Comparison of ENCODE assay signal across 8 mouse cellular contexts in the genomic region with DNA sequence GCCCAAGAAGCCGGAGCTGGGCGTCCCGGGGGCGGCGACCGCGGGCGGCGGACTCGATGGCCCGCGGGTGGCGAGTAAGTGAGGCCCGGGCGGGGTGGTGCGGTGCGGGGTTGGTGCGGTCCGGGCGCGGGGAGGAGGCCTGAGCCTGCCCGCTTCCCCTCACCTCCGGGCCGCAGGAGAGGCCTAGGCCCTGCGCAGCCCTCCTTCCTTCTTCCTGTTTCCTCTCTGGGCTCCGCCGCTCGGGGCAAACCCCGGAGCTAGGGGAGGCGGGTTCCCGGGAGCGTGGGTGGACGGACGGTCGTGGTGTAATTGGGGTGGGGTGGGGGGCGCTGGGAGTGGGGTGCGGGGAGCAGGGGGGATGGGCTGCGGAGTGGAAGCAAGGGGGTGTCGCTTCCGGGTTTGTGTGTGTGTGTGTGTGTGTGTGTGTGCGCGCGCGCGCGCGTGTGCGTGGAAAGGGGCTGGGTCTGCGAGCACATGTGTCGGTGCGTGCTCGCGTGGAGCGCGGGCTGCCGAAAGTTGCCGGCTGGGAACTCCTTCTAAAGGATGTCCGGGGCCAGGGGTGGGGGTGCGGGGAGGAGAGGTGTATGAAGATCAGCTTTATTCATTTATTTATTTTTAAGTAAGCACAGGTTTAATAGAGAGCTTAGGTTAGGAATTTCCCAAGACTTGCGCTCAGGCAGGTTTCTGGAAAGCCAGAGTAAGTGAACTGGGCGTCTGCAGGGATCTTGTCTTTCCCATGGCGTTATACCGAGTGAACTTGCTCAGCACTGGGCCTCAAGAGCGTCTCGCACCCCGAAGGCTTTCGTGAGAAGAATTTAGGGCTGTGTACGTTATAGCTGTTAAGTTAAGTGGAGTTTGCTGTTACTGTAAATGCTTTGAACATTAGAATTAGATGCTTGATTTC. TPM values are rescaled to one million over a fixed set of nuclear protein-coding genes. Genes with fewer than 3 reads are reported as not detected.
DNase-seq lines count a peak whose midpoint lies in the region; ATAC-seq lines count a peak whose summit lies in the region.

No protein-coding gene starts in this region.

- peak overlapping the region; percentile 77 for H3K4me2 ChIP-seq in hindbrain, embryonic 12.5 days (replicated peaks)

- under 1% methylated on average over 52 of the region's 68 CpGs for WGBS in hindbrain, embryonic 12.5 days

- peaks cover 38% of the 10 kb centered on the region for H3K4me1 ChIP-seq in hindbrain, embryonic 12.5 days

- peak overlapping the region; percentile 98 for H3K9ac ChIP-seq in hindbrain, embryonic 12.5 days

- H3K4me3 ChIP-seq in hindbrain, embryonic 12.5 days: peak overlapping the region; percentile 99

- ATAC-seq in hindbrain, embryonic 12.5 days (ENCODE audit: low FRiP score): peak; percentile 70

- peak; percentile 75 for DNase-seq in Muller cell, postnatal 12 days (ENCODE audit: inconsistent ontology term)
- peak; percentile 83 for DNase-seq in cerebellum, adult 9-11 months
- DNase-seq in frontal cortex, postnatal 14 days (ENCODE audit: low spot score in 2 of 2): peak; percentile 60 to 66
- peak; percentile 66 to 70 for DNase-seq in layer of hippocampus, postnatal 36 days
- peak; percentile 71 for DNase-seq in lung, postnatal 14 days
- DNase-seq in retina, postnatal 1 day: peak; percentile 73
- peak; percentile 90 for DNase-seq in thymus, postnatal 4 days

- peak overlapping the region; percentile 99 for H3K27ac ChIP-seq in hindbrain, embryonic 12.5 days

- 0 out of 2 replicates have a peak, but pooled peaks cover 4% of the 10 kb centered on the region for H3K36me3 ChIP-seq in hindbrain, embryonic 12.5 days

- H3K27me3 ChIP-seq in hindbrain, embryonic 12.5 days: no peaks in the 10 kb centered on the region

- no peaks in the 10 kb centered on the region for H3K9me3 ChIP-seq in hindbrain, embryonic 12.5 days (replicated peaks)

RNA-seq across cellular contexts. Expression of a gene that starts 1.2 kb away (rescaled TPM):
- 56.4 and 60.9 TPM in 2 replicates for polyA plus RNA-seq in hindbrain, embryonic 12.5 days (2016; fragmentation: Nextera tagmentation; extraction: Ambion mirVana)
- total RNA-seq in layer of hippocampus, postnatal 36 days (2021): 100 to 1,000 TPM in 1 of 2 experiments, 10 to 100 TPM in 1; 82.4 to 118 TPM

RNA-seq across cellular contexts. Expression of a gene that starts 30.9 kb away (rescaled TPM):
- 0.13 and 0.14 TPM in 2 replicates for polyA plus RNA-seq in hindbrain, embryonic 12.5 days (2016; fragmentation: Nextera tagmentation; extraction: Ambion mirVana)
- 1 to 10 TPM; 8.5 to 9.8 TPM for total RNA-seq in layer of hippocampus, postnatal 36 days (2021)

Comparison
In these comparisons a context has a peak if more than half of its experiments do, and no peak if none do; other contexts are left out.
1. Peak in every context shown above with its lines: DNase-seq, ATAC-seq, H3K4me3 ChIP-seq and H3K27ac ChIP-seq.